Mouse (Mus musculus) hindbrain, embryonic 16.5 days (tissue): ENCODE measurements around the gene Crtac1. TPM values are rescaled to one million over a fixed set of nuclear protein-coding genes. Genes with fewer than 3 reads are reported as not detected.

Experiments used
- ATAC-seq: fragments of 200-750 bp; cut with Nextera tagmentation; 2 replicates; pipeline ENCODE4 v1.8.0; 2017; ENCODE audit warnings: moderate TSS enrichment, moderate library complexity
- H3K27ac ChIP-seq: fragments of 300-500 bp; sonication (generic); 2 replicates; pipeline ENCODE4 v1.5.1; 2014; ENCODE audit warnings: low read depth, mild to moderate bottlenecking, control low read depth, low read length, moderate library complexity
- H3K27me3 ChIP-seq: fragments of 300-500 bp; sonication (generic); replicated peaks from 2 replicates; pipeline ENCODE4 v1.6.1; 2014; ENCODE audit warnings: low read length; ENCODE audit not compliant: control insufficient read depth, insufficient read depth
- H3K36me3 ChIP-seq: fragments of 300-500 bp; sonication (generic); 2 replicates; pipeline ENCODE4 v1.6.1; 2014; ENCODE audit warnings: mild to moderate bottlenecking, low read length, moderate library complexity, mixed read lengths; ENCODE audit not compliant: control insufficient read depth, insufficient read depth
- H3K4me1 ChIP-seq: fragments of 300-500 bp; sonication (generic); 2 replicates; pipeline ENCODE4 v1.6.1; 2014; ENCODE audit warnings: low read depth, low read length; ENCODE audit not compliant: control insufficient read depth, insufficient read depth
- H3K4me2 ChIP-seq: fragments of 300-500 bp; sonication (generic); 2 replicates; pipeline ENCODE4 v1.6.1; 2014; ENCODE audit warnings: mild to moderate bottlenecking, low read length, control low read depth, moderate library complexity
- H3K4me3 ChIP-seq: fragments of 300-500 bp; sonication (generic); 2 replicates; pipeline ENCODE4 v1.5.1; 2014; ENCODE audit warnings: mild to moderate bottlenecking, low read length, control low read depth, moderate library complexity
- H3K9ac ChIP-seq: fragments of 300-500 bp; sonication (generic); 2 replicates; pipeline ENCODE4 v1.6.1; 2014; ENCODE audit warnings: low read depth, mild to moderate bottlenecking, control low read depth, low read length, moderate library complexity
- H3K9me3 ChIP-seq: fragments of 300-500 bp; sonication (generic); 2 replicates; pipeline ENCODE4 v1.6.1; 2014; ENCODE audit warnings: mild to moderate bottlenecking, low read length, moderate library complexity; ENCODE audit not compliant: control insufficient read depth
- WGBS: fragments of 180-500 bp; shearing (Covaris S2); extraction: QIAGEN DNeasy Blood & Tissue Kit; methylation state at CpG from one replicate; pipeline ENCODE4 v1.1.7; 2014; 5-methylcytosine and 5-hydroxymethylcytosine counted together
- polyA plus RNA-seq: library from polyadenylated mRNA; unstranded; fragments of >200 nt; fragmentation: Nextera tagmentation; extraction: Ambion mirVana; gene quantifications from 2 replicates; pipeline ENCODE4 v1.2.1, GENCODE M21; 2015

Crtac1 gene
- polyA plus RNA-seq, 1 experiment from 2014 or later, result 50.2 TPM

- H3K4me3 ChIP-seq, result no peak overlapping the region
- ATAC-seq, result 0 out of 2 replicates have a peak, but pooled peaks have one; percentile 12
- WGBS, result 19% methylated on average over 7 of the region's 7 CpGs
- no peak overlapping the region for H3K9ac ChIP-seq
- H3K27ac ChIP-seq, result no peak overlapping the region
- H3K4me2 ChIP-seq, result no peak overlapping the region
- H3K4me1 ChIP-seq, result peaks cover 8% of the 10 kb centered on the region
- H3K9me3 ChIP-seq, result no peaks in the 10 kb centered on the region
- H3K27me3 ChIP-seq, result no peaks in the 10 kb centered on the region
- H3K36me3 ChIP-seq, result no peaks in the 10 kb centered on the region
Measured at GRCm38 (mm10) chr19:42290954-42291661, 140.5 kb downstream of the Crtac1 start.

- peaks cover 8% of the 10 kb centered on the region for H3K4me1 ChIP-seq
- H3K9me3 ChIP-seq, result no peaks in the 10 kb centered on the region
- no peak overlapping the region for H3K4me3 ChIP-seq
- H3K36me3 ChIP-seq, result no peaks in the 10 kb centered on the region
- ATAC-seq, result no peak
- H3K27ac ChIP-seq, result no peak overlapping the region
- 67% methylated on average over 4 of the region's 4 CpGs for WGBS
- no peak overlapping the region for H3K4me2 ChIP-seq
- no peaks in the 10 kb centered on the region for H3K27me3 ChIP-seq
- H3K9ac ChIP-seq, result no peak overlapping the region
Measured at GRCm38 (mm10) chr19:42288361-42288760, 143.2 kb downstream of the Crtac1 start.

- Histone ChIP-seq H3K4me3 (no peak overlapping the region), H3K9ac (no peak overlapping the region), H3K9me3 (no peaks in the 10 kb centered on the region), H3K4me2 (no peak overlapping the region), H3K4me1 (peaks cover 3% of the 10 kb centered on the region; the same call in 1 of the 2 replicates), H3K27me3 (no peaks in the 10 kb centered on the region), H3K36me3 (no peaks in the 10 kb centered on the region), H3K27ac (no peak overlapping the region)
- no peak for ATAC-seq
- 78% methylated on average over 8 of the region's 8 CpGs for WGBS
Measured at GRCm38 (mm10) chr19:42284178-42284577, 147.4 kb downstream of the Crtac1 start.

- H3K4me3 ChIP-seq, result no peak overlapping the region
- H3K36me3 ChIP-seq, result no peaks in the 10 kb centered on the region
- H3K27me3 ChIP-seq, result no peaks in the 10 kb centered on the region
- 0 out of 2 replicates have a peak overlapping the region, but pooled peaks have one; percentile 9 for H3K27ac ChIP-seq
- H3K9me3 ChIP-seq, result no peaks in the 10 kb centered on the region
- peaks cover 3% of the 10 kb centered on the region; the same call in 1 of the 2 replicates for H3K4me1 ChIP-seq
- 0 out of 2 replicates have a peak, but pooled peaks have one; percentile 29 for ATAC-seq
- H3K4me2 ChIP-seq, result no peak overlapping the region
- no peak overlapping the region for H3K9ac ChIP-seq
- 59% methylated on average over 3 of the region's 3 CpGs for WGBS
Measured at GRCm38 (mm10) chr19:42279611-42280010, 152.0 kb downstream of the Crtac1 start.

GRCm38 (mm10) chr19:42278461-42278860 lies 153.1 kb downstream of the Crtac1 start:
- H3K4me1 ChIP-seq, result peaks cover 3% of the 10 kb centered on the region; the same call in 1 of the 2 replicates
- no peak overlapping the region for H3K9ac ChIP-seq
- H3K9me3 ChIP-seq, result no peaks in the 10 kb centered on the region
- 89% methylated on average over 5 of the region's 5 CpGs for WGBS
- H3K36me3 ChIP-seq, result no peaks in the 10 kb centered on the region
- no peak overlapping the region for H3K4me2 ChIP-seq
- no peak overlapping the region for H3K27ac ChIP-seq
- no peaks in the 10 kb centered on the region for H3K27me3 ChIP-seq
- no peak for ATAC-seq
- no peak overlapping the region for H3K4me3 ChIP-seq

GRCm38 (mm10) chr19:42277288-42277687 lies 154.3 kb downstream of the Crtac1 start:
- H3K9me3 ChIP-seq, result no peaks in the 10 kb centered on the region
- no peak overlapping the region for H3K4me3 ChIP-seq
- H3K27me3 ChIP-seq, result no peaks in the 10 kb centered on the region
- H3K36me3 ChIP-seq, result no peaks in the 10 kb centered on the region
- WGBS, result 84% methylated on average over 6 of the region's 6 CpGs
- no peak overlapping the region for H3K9ac ChIP-seq
- no peak for ATAC-seq
- no peak overlapping the region for H3K4me2 ChIP-seq
- no peak overlapping the region for H3K27ac ChIP-seq
- peaks cover 3% of the 10 kb centered on the region; the same call in 1 of the 2 replicates for H3K4me1 ChIP-seq

GRCm38 (mm10) chr19:42272003-42272963 lies 159.3 kb downstream of the Crtac1 start:
- H3K27me3 ChIP-seq, result no peaks in the 10 kb centered on the region
- peak; percentile 59 for ATAC-seq

GRCm38 (mm10) chr19:42271182-42271581 lies 160.4 kb downstream of the Crtac1 start:
- Histone ChIP-seq H3K9me3 (no peaks in the 10 kb centered on the region), H3K27ac (no peak overlapping the region), H3K4me3 (no peak overlapping the region), H3K27me3 (no peaks in the 10 kb centered on the region), H3K9ac (no peak overlapping the region), H3K4me2 (no peak overlapping the region), H3K36me3 (peaks cover 4% of the 10 kb centered on the region; the same call in 1 of the 2 replicates), H3K4me1 (peaks cover 6% of the 10 kb centered on the region)
- no peak for ATAC-seq
- WGBS, result 86% methylated on average over 7 of the region's 7 CpGs

More at GRCm38 (mm10) chr19:42272003-42272963, 159.3 kb downstream of the Crtac1 start:
- 46% methylated on average over 14 of the region's 14 CpGs for WGBS
- Histone ChIP-seq H3K4me1 (peaks cover 6% of the 10 kb centered on the region), H3K36me3 (no peaks in the 10 kb centered on the region), H3K4me2 (no peak overlapping the region), H3K9ac (no peak overlapping the region), H3K9me3 (no peaks in the 10 kb centered on the region), H3K27ac (no peak overlapping the region), H3K4me3 (no peak overlapping the region)

- WGBS, result 60% methylated on average over 6 of the region's 6 CpGs
- H3K27ac ChIP-seq, result no peak overlapping the region
Measured at GRCm38 (mm10) chr19:42270119-42270518, 161.5 kb downstream of the Crtac1 start.

More at GRCm38 (mm10) chr19:42270119-42270518, 161.5 kb downstream of the Crtac1 start:
- Histone ChIP-seq H3K9ac (no peak overlapping the region), H3K4me2 (no peak overlapping the region), H3K4me3 (no peak overlapping the region), H3K4me1 (peaks cover 6% of the 10 kb centered on the region), H3K36me3 (peaks cover 4% of the 10 kb centered on the region; the same call in 1 of the 2 replicates), H3K27me3 (no peaks in the 10 kb centered on the region), H3K9me3 (no peaks in the 10 kb centered on the region)
- ATAC-seq, result no peak
